Mouse (Mus musculus) small intestine, adult 2 months (tissue): ENCODE results near the gene Chchd3.

Experiments used
- CTCF ChIP-seq: fragments of 200-500 bp; IDR thresholded peaks from 2 replicates; pipeline ENCODE4 v1.5.1; 2012; ENCODE audit warnings: low read depth, mild to moderate bottlenecking, control low read depth, inconsistent platforms, low read length, moderate library complexity, mixed read lengths; ENCODE audit not compliant: insufficient replicate concordance, insufficient read length; ENCODE audit errors: extremely low read depth
- POLR2A ChIP-seq: fragments of 200-500 bp; IDR thresholded peaks from 2 replicates; pipeline ENCODE4 v1.6.1; 2012; ENCODE audit warnings: low read depth, mild to moderate bottlenecking, control low read depth, inconsistent platforms, low read length, moderate library complexity

GRCm38 (mm10) chr6:32874176-32874575 lies 185.9 kb downstream of the Chchd3 start:
- TF ChIP-seq CTCF = no peak
- no peak for TF ChIP-seq POLR2A
